Mouse (Mus musculus) megakaryocyte, embryonic 14.5 days (primary cell): ENCODE data around the gene Il11. TPM values are rescaled to one million over a fixed set of nuclear protein-coding genes. Genes with fewer than 3 reads are reported as not detected.

Source experiments
- H3K27me3 ChIP-seq: replicated peaks from 2 replicates; pipeline ENCODE3; 2012; ENCODE audit warnings: inconsistent platforms
- H3K36me3 ChIP-seq: replicated peaks from 2 replicates; pipeline ENCODE3; 2012; ENCODE audit warnings: low read length, inconsistent platforms, mixed read lengths
- H3K4me1 ChIP-seq: 2 replicates; pipeline ENCODE4 v1.6.1; 2012; ENCODE audit warnings: inconsistent platforms
- H3K4me3 ChIP-seq: replicated peaks from 2 replicates; pipeline ENCODE3; 2012; ENCODE audit warnings: moderate library complexity, mild to moderate bottlenecking, inconsistent platforms
- H3K9me3 ChIP-seq: 2 replicates; pipeline ENCODE4 v1.6.1; 2012; ENCODE audit warnings: inconsistent platforms
- FLI1 ChIP-seq: IDR thresholded peaks from 2 replicates; pipeline ENCODE4 v1.6.1; 2012; ENCODE audit warnings: low read length, inconsistent platforms, mixed read lengths
- GATA1 ChIP-seq: IDR thresholded peaks from 3 replicates; pipeline ENCODE4 v1.6.1; 2012; ENCODE audit warnings: mixed read lengths, low read length, inconsistent platforms, borderline replicate concordance
- polyA plus RNA-seq: library from polyadenylated mRNA; stranded (reverse); fragments of >175 nt; gene quantifications from 2 replicates; pipeline ENCODE4 v1.2.3, GENCODE M21; 2012; ENCODE audit warnings: low replicate concordance; ENCODE audit not compliant: insufficient read depth

The Il11 gene
- polyA plus RNA-seq, 1 experiment = 0.26 TPM

DNA sequence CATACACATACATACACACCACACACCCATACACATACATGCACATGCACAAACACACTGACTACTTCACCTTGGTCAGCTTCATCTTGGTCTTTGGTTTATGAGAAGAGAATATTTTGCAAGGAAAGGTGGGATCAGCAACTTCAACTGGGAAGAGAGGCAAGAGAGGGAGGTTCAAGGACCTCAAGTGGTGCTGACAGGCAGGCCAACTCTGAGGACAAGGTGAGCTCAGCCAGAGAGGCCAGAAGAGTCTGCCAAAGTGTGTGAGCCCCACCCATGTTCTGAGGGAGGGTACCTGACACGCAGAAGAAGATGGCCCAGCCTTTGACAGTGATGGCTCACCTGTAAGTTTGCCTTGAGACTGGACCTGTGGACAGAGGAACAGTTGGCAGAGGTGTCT lies 23.0 kb downstream of the Il11 start:
- no peak for TF ChIP-seq GATA1
- no peak for TF ChIP-seq FLI1

DNA sequence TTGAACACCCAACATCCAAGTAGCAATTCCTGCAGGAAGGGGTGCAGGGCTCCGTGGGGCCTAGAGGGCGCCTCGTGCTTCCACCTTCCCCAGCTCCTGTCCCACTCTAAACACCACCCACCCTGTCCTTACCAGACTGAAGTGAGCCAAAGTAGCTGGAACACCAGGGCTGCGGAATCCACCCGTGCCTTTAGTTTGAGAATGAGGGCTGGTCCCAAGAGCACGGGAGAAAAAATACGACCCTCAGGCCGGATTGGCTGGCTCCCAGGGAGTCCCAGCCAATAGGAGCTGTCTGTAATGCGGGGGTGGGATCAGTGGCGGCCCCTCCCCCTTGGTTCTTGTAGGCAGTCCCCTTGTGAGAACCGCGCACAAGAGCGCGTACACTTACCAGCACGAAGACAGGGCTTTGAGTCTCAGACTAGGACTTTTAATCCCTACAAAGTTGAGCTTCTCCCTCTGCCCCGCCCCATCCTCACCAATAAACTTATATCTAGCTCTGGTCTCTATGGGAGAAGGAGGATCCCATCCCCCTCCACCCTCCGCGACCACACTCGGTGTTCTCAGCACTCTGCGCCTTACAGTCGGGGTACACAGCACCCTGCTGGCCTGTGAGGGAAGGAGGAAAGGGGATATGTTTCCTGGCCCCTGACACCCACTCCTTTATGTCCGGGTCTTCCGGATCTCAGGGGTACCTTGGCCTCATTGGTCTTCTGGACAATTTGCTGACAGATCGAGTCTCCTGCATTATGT lies 29.7 kb downstream of the Il11 start, which contains the start of gene Cox6b2:
Cox6b2 (minus strand) TSS at position 274 of the 750 bp plus-strand sequence.
- TF ChIP-seq GATA1 (no peak), FLI1 (no peak)
- Histone ChIP-seq H3K4me1 (peaks cover 49% of the 10 kb centered on the region), H3K27me3 (peaks cover 10% of the 10 kb centered on the region), H3K4me3 (peak within 1 kb of the TSS; percentile 93), H3K9me3 (no peaks in the 10 kb centered on the region), H3K36me3 (peaks cover 33% of the 10 kb centered on the region)

More for the DNA sequence above, 23.0 kb downstream of the Il11 start:
- H3K36me3 ChIP-seq = no peaks in the 10 kb centered on the region
- no peak overlapping the region for H3K4me3 ChIP-seq
- peaks cover under 1% of the 10 kb centered on the region for H3K4me1 ChIP-seq
- peaks cover 29% of the 10 kb centered on the region for H3K27me3 ChIP-seq
- no peaks in the 10 kb centered on the region for H3K9me3 ChIP-seq

DNA sequence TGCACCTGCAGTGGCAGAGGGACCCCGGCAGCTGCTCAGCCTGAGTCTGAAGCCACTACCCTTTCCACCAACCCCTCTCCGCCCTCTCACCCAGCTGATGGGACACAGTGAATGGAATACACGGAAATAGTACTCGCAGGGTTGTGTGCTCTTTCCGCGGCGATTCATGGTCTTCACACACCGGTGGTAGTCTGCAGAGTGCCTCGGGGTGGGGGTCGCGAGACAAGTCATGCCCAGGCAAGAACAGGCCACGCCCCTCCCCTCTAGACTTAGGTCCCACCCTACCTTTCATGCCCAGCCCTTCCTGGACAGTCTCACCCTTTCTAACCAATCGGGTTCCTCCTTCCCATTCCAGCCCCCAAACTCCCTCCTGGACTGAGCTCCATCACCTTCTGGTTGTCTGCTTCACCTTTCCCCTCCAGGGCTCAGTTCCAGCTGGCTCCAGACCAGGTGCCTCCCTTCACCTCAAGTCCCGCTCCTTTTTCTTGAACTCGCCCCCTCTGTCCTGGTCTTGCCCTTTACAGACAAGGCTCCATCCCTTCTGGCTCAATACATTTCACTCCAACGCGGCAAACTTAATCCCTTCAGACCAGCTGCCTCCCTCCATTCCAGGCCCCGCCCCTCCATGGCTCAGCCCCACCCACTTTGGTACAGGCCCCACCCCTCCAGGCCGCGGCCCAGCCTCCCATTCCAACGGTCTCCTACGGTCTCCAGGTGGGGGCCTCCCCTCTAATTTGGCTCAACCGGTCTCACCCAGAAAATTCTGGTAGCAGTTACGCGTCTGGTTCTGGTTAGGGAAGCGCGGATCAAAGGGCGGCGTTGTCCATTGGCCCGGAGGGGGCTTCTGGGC lies 30.5 kb downstream of the Il11 start:
- no peak for TF ChIP-seq FLI1
- TF ChIP-seq GATA1 = no peak
- H3K9me3 ChIP-seq = no peaks in the 10 kb centered on the region
- H3K36me3 ChIP-seq = peaks cover 41% of the 10 kb centered on the region
- H3K4me1 ChIP-seq = peaks cover 57% of the 10 kb centered on the region
- H3K4me3 ChIP-seq = peak overlapping the region; percentile 93
- H3K27me3 ChIP-seq = peaks cover 4% of the 10 kb centered on the region

GRCm38 (mm10) chr7:4749169-4749568 lies 33.5 kb downstream of the Il11 start:
- H3K36me3 ChIP-seq = peaks cover 71% of the 10 kb centered on the region

DNA sequence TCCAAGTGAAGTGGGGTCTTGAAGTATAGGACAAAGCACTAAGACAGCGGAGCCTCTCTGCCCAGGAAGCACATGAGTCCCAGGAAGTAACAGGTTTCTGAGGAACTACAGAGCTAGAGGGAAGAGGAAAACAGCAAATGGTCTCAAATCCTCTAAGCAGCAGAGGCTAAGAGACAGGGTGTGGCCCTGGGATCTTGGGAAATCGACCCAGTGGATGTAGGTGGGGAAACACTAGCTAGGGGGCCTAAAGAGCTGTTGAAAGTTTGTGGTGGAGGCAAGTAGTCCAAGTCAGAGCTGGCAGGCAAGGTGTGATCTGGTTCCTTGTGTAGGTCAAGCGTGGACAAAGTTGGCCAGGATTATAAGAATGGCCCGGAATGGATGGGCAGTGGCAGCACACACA lies 34.3 kb downstream of the Il11 start:
- Histone ChIP-seq H3K27me3 (no peaks in the 10 kb centered on the region), H3K4me3 (no peak overlapping the region), H3K36me3 (peaks cover 79% of the 10 kb centered on the region), H3K4me1 (peaks cover 93% of the 10 kb centered on the region), H3K9me3 (no peaks in the 10 kb centered on the region)
- TF ChIP-seq FLI1 (no peak), GATA1 (no peak)

More at GRCm38 (mm10) chr7:4749169-4749568, 33.5 kb downstream of the Il11 start:
- TF ChIP-seq FLI1 = no peak
- TF ChIP-seq GATA1 = no peak
- Histone ChIP-seq H3K4me3 (peak overlapping the region; percentile 63), H3K4me1 (peaks cover 86% of the 10 kb centered on the region), H3K27me3 (no peaks in the 10 kb centered on the region), H3K9me3 (no peaks in the 10 kb centered on the region)

- H3K4me1 ChIP-seq = peaks cover 93% of the 10 kb centered on the region
- no peaks in the 10 kb centered on the region for H3K27me3 ChIP-seq
- H3K36me3 ChIP-seq = peaks cover 89% of the 10 kb centered on the region
- no peaks in the 10 kb centered on the region for H3K9me3 ChIP-seq
- H3K4me3 ChIP-seq = peak overlapping the region; percentile 33
- no peak for TF ChIP-seq GATA1
- no peak for TF ChIP-seq FLI1
Observed at GRCm38 (mm10) chr7:4747156-4747899, 35.3 kb downstream of the Il11 start.

DNA sequence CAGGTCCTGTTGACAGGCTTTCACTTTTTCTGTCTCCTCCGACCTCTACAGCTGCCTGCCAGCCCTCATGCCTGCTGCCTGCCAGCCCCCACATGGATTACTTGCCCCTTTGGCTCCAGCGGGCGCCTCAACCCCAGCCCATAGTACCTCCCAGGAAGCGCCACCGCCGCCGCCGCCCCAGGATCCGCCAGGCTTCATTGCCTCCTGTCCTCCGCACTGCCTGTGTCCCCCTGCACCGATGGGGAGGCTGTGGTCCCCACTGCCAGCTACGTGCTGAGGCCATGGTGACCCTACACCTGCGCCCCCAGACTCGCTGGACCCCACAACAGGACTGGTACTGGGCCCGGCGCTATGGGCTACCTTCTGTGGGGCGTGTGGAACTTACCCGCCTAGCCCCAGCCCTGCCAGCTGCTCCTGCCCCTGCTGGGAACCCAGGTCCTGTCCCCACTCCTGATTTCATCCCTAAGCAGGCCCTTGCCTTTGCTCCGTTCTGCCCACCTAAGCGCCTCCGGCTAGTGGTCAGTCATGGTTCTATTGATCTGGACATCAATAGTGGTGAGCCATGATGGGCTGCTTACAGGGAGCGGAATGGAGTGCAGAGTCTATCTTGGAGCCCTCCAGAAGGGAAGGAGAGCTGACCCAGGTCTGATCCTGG lies 36.2 kb downstream of the Il11 start:
- H3K36me3 ChIP-seq = peaks cover 96% of the 10 kb centered on the region
- no peaks in the 10 kb centered on the region for H3K27me3 ChIP-seq
- H3K4me1 ChIP-seq = peaks cover 93% of the 10 kb centered on the region
- peak overlapping the region; percentile 64 for H3K4me3 ChIP-seq
- TF ChIP-seq GATA1 (no peak), FLI1 (no peak)
- no peaks in the 10 kb centered on the region for H3K9me3 ChIP-seq

- Histone ChIP-seq H3K4me3 (no peak overlapping the region), H3K4me1 (peaks cover 87% of the 10 kb centered on the region), H3K9me3 (no peaks in the 10 kb centered on the region), H3K27me3 (no peaks in the 10 kb centered on the region), H3K36me3 (peaks cover 86% of the 10 kb centered on the region)
- TF ChIP-seq FLI1 = no peak
- TF ChIP-seq GATA1 = no peak
Observed at GRCm38 (mm10) chr7:4744886-4745285, 37.8 kb downstream of the Il11 start.

DNA sequence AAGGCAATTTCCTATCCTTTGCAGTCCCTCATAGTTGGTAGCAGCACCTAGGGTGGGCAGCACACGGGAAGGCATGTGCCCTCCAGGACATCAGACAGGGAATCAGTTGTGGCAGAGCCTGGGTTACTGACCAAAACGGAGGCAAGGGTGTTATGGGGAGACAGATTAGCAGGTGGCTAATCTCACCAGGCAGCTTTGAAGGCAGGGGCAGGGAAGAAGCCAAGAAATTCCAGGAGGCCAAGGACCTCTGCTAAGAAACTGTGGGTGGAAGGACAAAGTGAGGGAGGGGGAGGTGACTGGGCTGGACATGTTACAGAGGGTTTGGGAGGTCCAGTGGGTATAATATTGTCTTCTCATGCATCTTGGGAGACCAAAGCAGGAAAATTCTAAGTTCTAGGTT lies 39.3 kb downstream of the Il11 start:
- TF ChIP-seq FLI1 (no peak), GATA1 (no peak)
- H3K4me3 ChIP-seq = peak overlapping the region; percentile 59
- H3K27me3 ChIP-seq = no peaks in the 10 kb centered on the region
- H3K36me3 ChIP-seq = peaks cover 72% of the 10 kb centered on the region
- peaks cover 83% of the 10 kb centered on the region for H3K4me1 ChIP-seq
- H3K9me3 ChIP-seq = no peaks in the 10 kb centered on the region
